Mouse (Mus musculus) left cerebral cortex, adult 18-20 months (tissue): ENCODE measurements around the gene Cxadr. TPM values are rescaled to one million over a fixed set of nuclear protein-coding genes. Genes with fewer than 3 reads are reported as not detected.
"Not testable (repeated sequence)": the region's sequence is repeated elsewhere in the genome, so short reads cannot be mapped to it uniquely, and the experiment has no call there.

Source experiments
- DNase-seq, 2 experiments: peaks; one replicate each; pipeline ENCODE4 v3.0.0; 2021 to 2022; ENCODE audit warnings: low spot score in 2 of 2, mixed read lengths in 1 of 2
- total RNA-seq, 2 experiments: library from RNA; stranded (reverse); gene quantifications; 2 replicates each; pipeline ENCODE4 v1.2.3; 2021

The Cxadr gene
- total RNA-seq, 2 experiments from 2014 or later = 22.0 to 26.8 TPM

DNA sequence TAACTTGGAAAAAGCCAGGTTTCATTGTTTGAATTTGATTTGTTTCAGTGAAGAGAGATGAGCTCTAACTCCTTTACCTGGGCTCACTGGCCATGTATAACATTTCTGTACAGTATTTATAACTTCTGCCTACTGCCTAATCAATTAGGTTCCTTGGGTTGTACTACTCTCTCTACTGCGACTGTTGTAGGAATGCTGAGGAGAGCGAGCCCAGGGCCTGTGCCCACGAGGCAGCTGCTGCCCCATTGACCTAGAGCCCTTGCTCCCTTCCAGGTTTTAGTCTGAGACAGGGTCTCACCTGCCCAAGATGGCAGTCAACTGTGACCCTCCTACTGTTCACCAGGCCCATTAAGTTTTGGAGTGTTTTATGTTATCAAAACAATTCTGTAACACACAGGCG is 60.2 kb downstream of the Cxadr start:
- DNase-seq = no peak

- not testable (repeated sequence) for DNase-seq
Measured at GRCm38 (mm10) chr16:78364554-78364953, 63.3 kb downstream of the Cxadr start.

GRCm38 (mm10) chr16:78371491-78372046 is 70.3 kb downstream of the Cxadr start:
- DNase-seq = no peak

GRCm38 (mm10) chr16:78372786-78373185 is 71.5 kb downstream of the Cxadr start:
- DNase-seq = no peak

GRCm38 (mm10) chr16:78373743-78374142 is 72.5 kb downstream of the Cxadr start:
- no peak for DNase-seq

GRCm38 (mm10) chr16:78375222-78375621 is 73.9 kb downstream of the Cxadr start:
- DNase-seq = no peak

- peak; percentile 16 to 39 for DNase-seq
Measured at GRCm38 (mm10) chr16:78375821-78376691, 74.8 kb downstream of the Cxadr start.

GRCm38 (mm10) chr16:78376745-78377570 is 75.7 kb downstream of the Cxadr start, which contains the start of gene Btg3:
Gene Btg3 (minus strand): TSS chr16:78377192.
- DNase-seq = peak; percentile 67 to 69

- no peak for DNase-seq
Measured at GRCm38 (mm10) chr16:78378493-78378892, 77.2 kb downstream of the Cxadr start.

DNA sequence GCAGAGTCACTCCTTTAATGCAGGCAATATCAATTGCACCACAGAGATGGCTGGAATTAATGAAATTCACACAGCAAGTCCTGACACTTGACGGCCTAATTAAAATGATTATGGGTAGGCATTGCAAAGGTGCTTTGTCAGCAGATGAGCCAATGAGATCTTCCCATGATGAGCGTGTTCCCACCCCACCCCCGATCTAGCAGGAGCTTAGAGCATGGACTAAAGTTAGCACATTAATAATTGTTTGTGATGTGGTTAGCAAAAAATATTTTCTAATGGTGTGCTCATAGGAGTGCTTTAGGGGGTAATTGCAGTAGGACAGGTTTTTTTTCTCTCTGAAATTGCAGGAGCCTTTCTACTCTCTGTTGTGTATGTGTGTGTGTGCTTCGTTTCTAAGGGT is 87.8 kb downstream of the Cxadr start:
- no peak for DNase-seq

- no peak for DNase-seq
Measured at GRCm38 (mm10) chr16:78389986-78390385, 88.7 kb downstream of the Cxadr start.

- DNase-seq = no peak
Measured at GRCm38 (mm10) chr16:78391354-78391753, 90.1 kb downstream of the Cxadr start.

GRCm38 (mm10) chr16:78398734-78399133 is 97.4 kb downstream of the Cxadr start:
- no peak for DNase-seq

- no peak for DNase-seq
Measured at GRCm38 (mm10) chr16:78399423-78399822, 98.1 kb downstream of the Cxadr start.

DNA sequence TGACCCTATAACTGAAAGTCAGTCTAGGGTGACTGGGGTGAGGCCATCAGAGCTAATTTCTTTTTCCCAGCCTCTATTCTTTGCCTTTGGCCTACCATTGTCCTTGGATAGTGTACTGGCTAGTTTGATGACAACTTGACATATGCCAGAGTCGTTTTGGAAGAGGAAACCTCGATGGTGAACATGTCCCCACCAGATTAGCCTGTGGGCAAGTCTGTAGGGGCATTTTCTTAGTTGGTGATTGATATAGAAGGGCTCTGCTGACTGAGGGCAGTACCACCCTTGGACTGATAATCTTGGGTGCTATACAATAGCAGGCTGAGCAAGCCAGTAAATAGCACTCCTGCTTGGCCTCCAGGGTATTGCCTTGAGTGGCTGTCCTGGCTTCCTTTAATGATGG is 101.0 kb downstream of the Cxadr start:
- no peak for DNase-seq

DNA sequence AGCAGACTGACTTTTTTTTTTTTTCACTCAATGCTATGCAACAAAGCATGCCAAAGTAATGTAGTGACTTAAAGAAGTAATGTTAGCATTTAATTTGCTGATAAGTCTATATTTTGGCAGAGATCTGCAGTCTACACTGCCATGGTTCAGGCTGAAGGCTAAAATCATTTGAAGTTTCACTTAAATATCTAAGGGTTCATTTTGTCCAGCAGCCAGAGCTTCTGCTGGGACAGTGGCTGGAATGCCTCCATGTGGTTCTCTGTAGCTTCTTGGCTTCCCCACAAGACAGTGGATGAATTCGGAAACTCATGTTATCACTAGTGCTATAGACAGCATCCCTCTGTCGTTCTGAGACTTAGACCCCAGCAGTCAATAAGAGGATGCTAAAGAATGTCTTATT is 105.4 kb downstream of the Cxadr start:
- no peak for DNase-seq

DNA sequence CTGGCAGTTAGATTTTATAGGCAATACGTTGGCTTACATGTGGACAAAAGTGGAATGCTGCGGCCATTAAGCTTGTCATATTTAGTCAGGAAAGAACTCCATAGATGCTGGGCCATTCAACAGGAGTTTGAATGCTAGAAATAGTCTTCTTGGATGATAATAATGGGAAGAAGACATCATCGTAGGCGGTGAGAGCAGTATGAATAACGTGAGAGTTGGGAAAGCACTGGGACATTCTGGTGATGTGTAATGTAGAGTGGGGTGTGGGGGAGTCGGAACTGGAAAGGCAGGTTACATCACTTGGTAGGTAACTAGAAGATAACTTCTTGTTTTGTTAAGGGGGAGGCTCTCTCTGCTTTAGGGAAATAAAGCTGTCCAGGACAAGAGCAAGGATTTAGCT is 106.6 kb downstream of the Cxadr start:
- no peak for DNase-seq

Other genes starting within 250 kb of the Cxadr start
- 10 to 100 TPM; 12.2 to 16.6 TPM for gene Btg3, start 75.7 kb downstream of the Cxadr start, total RNA-seq